Mouse (Mus musculus) right cerebral cortex, postnatal 14 days (tissue): ENCODE results near the gene Narfl.
A peak's percentile ranks its signal among the peaks of the same experiment; 100 is the strongest.
"Not testable (repeated sequence)": the region's sequence is repeated elsewhere in the genome, so short reads cannot be mapped to it uniquely, and the experiment has no call there.

Experiments used
- DNase-seq: peaks from one replicate; pipeline ENCODE4 v3.0.0; 2022

Narfl gene

DNA sequence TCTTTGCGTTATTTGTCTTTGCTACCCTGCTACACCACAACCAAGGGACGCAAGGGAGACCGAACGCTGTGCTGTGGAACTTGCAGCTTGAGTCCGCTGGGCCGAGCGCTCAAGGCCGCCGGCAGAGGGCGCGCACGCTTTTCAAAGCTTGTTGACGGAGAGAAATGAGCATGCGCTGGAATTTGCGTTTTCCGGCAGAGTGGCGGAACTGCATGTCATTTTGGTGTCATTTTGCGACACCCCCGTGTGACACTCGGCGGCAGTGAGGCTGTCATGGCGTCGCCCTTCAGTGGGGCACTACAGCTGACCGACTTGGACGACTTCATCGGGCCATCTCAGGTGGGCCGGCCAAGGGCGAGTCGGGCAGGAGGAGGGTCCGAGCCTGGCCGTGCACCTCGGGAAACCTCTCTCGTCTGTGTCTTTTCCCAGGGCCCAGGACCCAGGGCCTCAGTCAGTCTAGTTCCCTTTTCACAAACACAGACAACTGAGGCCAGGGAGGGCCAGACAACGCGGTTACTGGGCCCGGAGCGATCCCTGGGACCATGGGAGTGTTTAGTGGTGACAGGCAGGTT, at the start of gene Narfl:
Gene Narfl (plus strand): TSS at position 228 of the 572 bp plus-strand sequence.
- DNase-seq: peak; percentile 98

DNA sequence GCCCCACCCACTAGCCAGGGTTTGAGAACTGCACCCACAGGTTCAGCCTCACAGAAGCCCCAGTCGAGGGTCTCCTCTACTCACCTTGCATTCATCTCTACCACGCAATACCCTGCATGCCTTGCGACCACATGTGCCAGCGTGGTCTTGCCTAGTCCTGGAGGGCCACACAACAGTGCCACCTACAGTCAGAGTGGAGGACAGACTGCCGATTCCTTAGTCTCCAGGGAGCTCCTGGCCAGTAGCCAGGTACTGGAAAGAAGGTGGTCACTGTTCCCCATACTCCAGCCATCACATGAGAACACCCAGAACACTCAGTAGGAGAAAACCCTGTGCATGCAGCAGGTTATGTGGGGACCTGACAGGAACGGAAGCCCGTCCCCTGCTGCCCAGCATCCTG, 49.7 kb upstream of the Narfl start:
- DNase-seq: no peak

- no peak for DNase-seq
Observed at GRCm38 (mm10) chr17:25725264-25725663, 48.3 kb upstream of the Narfl start.

GRCm38 (mm10) chr17:25727265-25728008, 46.1 kb upstream of the Narfl start, which contains the start of the genes Chtf18 and Rpusd1:
Gene Chtf18, minus strand, starts transcription at chr17:25727419.
Gene Rpusd1, plus strand, starts transcription at chr17:25727670.
- peak; percentile 97 for DNase-seq

DNA sequence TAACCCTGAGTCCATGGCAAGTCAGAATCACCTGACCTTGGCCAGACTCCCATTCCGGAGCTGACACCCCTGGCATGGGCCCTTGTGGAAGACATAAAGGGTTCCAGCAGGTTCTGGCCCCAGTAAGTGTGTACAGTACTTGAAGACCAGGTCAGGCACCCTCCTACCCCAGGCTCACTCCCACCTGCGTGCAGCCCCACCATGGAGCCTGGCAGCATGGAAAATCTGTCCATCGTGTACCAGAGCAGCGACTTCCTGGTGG, 45.6 kb upstream of the Narfl start:
- no peak for DNase-seq

- DNase-seq: peak; percentile 90
Observed at GRCm38 (mm10) chr17:25732082-25732481, 41.5 kb upstream of the Narfl start.

- DNase-seq: no peak
Observed at GRCm38 (mm10) chr17:25735246-25735645, 38.3 kb upstream of the Narfl start.

DNA sequence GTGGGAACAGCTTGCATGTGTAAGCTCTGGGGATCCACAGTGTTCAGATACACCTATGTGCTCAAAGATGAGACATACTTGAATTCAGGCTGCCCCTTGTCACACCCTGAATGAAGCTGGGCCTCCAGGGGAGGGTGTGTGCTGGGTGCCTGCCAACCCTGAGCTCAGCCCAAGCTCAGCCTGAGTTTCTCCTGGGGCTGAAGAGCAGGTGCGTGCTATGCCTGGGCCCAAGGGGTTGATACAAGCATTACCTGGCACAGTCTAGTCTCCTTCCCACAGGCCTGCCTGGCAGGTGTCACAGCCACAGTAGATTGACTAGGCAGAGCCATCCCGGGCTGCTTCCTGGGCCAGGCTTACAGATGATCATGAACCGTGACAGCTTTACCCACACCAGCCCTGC, 37.8 kb upstream of the Narfl start, which contains the start of gene Mslnl:
Gene Mslnl (plus strand): TSS at position 298 of the 400 bp plus-strand sequence.
- DNase-seq: no peak

DNA sequence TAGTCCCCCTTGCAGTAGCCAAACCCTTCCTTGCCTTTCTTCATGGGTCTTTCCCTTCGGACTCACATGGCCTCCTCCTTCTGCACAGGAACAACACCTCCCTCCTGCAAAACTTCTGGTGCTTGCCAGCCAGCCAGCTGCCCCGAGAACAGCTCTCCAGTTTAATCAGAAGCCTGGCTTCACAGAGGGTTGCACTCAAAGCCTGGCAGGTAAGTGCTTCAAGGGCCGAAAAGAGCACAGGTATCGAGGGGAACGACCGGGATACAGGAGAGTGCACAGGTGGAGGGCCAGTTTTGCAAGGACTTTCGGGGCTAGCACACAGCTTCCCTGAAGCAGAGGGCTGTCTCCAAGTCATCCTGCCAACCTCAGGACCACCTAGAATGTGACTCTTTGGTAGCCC, 34.7 kb upstream of the Narfl start:
- no peak for DNase-seq

- not testable (repeated sequence) for DNase-seq
Observed at GRCm38 (mm10) chr17:25741471-25741870, 32.1 kb upstream of the Narfl start.

DNA sequence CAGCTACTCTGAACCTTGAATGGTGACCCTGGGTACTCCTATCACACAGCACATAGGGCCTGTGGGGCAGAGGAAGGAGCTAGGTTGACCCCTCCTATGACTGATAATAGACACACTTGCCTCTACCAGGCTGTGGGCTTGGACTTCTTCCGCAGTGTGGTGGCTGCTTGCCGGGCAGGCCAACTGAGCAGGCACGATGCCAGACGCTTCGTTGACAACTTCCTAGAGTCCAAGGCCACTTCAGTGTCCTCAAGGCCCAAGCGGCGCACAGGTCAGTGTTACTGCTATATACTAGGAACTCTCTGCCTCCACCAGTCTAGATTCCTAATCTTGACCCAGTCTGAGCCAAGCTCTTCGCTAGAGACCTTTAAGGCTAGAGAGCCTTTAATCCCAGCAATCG, 29.7 kb upstream of the Narfl start:
- DNase-seq: no peak

GRCm38 (mm10) chr17:25744311-25744710, 29.3 kb upstream of the Narfl start:
- DNase-seq: no peak

DNA sequence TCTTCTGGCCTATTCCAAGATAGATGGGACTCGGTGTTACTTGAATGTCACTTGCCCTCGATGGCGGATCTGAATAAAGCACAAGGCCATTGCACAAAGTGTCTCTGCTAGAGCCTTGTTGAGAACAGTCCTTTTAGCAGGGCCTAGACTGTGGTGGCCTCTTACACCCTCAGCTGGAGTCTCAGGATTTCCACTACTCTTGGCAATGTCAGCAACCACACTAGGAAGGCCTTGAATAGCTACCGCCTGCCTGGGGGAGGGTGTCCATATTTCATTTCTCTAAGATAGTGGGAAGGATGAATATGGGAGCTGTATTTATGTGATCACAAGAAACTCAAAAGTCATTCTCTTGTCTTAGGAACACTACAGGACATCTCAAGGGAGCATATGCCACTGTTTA, 25.3 kb upstream of the Narfl start:
- DNase-seq: no peak

- no peak for DNase-seq
Observed at GRCm38 (mm10) chr17:25749314-25749713, 24.3 kb upstream of the Narfl start.

DNA sequence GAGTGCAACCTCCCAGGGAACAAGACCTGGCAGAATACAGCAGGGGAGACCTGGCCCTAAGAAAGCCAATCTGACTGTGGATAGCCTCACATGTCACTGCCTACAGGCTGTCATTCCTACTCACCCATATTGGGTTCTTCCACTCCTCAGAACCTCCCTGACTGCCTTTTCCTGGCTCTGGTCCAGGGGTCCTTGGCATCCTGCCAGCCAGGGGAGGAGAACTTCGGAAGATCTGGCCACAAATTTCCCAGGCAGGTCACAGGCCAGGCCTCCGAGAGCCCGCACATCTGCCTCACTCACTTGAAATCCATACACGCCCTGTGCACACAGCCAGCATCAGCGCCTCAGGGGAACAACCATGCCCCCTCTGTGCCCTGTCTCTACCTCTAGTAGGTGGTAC, 22.1 kb upstream of the Narfl start:
- DNase-seq: peak; percentile 64

DNA sequence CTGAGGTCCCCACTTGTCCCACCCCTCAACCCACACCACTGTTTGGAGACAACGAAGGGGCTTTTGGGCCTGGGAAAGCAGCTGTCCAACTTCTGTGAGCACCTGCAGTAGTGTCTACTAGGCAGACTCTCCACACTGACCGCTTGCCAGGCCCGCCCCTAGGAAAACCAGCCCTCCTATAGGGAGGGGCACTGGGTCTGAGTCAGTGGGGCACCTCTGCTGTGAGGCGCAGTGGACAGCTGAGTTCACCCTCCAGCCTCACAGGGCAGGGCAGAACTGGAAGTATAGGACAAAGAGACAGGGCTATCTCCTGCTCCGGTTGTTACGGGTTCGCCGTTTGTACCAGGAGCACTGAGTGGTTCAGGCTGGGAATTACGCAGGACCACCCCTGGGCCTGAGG, 19.3 kb upstream of the Narfl start, which contains the start of gene Msln:
Gene Msln (minus strand): TSS at position 138 of the 400 bp plus-strand sequence.
- no peak for DNase-seq

DNA sequence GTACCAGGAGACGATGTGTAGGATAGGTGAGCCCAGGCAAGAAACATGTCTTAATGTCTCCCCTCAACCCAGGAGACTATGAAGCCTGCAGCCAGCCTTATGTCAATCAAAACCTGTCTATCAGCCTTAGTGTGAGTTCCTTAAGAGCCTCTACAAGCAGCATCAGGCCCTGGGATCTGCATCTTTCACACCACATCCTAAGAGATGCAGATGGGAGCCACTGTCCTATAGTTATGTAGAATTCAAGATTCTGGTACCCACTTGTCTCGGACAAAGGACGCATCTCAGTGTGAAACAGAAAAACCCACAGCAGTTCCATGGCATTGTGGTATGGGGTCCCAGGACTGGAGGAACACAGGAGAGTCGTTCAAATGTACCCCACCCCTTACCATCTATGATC, 18.5 kb upstream of the Narfl start:
- no peak for DNase-seq

GRCm38 (mm10) chr17:25755627-25756377, 17.8 kb upstream of the Narfl start:
- DNase-seq: no peak

GRCm38 (mm10) chr17:25756378-25757242, 17.0 kb upstream of the Narfl start:
- DNase-seq: no peak

- no peak for DNase-seq
Observed at GRCm38 (mm10) chr17:25757691-25758090, 15.9 kb upstream of the Narfl start.

DNA sequence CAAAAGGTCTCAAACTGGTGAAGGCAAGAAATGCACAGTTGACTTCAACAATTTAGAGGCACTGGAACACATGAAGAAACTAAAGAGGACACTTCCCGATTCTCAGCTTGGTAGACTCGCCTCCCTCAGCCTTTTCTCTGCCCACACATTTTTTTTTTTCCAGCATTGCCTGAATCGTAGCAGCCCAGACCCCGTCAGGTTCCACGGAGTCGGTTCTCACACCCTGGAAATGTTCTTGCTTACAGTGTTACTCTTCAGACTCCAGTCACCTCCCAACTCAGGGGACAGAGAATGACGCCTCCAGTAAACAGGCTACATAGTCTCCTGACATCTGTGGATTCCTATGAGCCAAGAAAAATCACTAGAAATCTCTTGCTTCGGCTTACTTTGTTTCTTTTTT, 13.4 kb upstream of the Narfl start:
- no peak for DNase-seq

DNA sequence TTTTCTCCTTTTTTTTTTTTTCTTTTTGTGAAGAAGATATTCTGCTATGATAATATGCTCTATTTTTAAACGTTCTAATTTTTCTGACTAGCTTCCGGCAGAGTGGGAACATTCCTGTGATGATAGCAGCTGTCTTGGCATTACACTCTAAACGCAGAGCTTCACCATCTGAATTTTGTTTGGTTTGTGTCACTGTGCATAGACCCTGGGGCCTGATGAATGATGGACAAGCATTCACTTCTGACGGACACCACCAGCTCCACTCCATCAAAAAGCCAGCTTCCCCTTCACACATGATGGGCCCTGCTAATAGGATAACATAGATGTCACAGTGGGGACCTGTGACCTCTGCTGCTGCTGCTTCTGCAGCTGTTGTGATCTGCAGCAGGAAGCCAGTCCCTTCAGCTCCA, 12.0 kb upstream of the Narfl start:
- DNase-seq: no peak

- no peak for DNase-seq
Observed at GRCm38 (mm10) chr17:25762591-25762990, 11.0 kb upstream of the Narfl start.
